Mouse (Mus musculus): ENCODE measurements around the gene Bmp15. TPM values are rescaled to one million over a fixed set of nuclear protein-coding genes. Genes with fewer than 3 reads are reported as not detected.

Bmp15 gene
- polyA plus RNA-seq (2012; rRNA removed) = not detected in 2 replicates

- 83% methylated on average over 3 of the region's 3 CpGs for WGBS
- no peak for TF ChIP-seq CTCF (IDR thresholded peaks at IDR 0.05; ENCODE audit: extremely low read depth, insufficient read depth, insufficient read length, insufficient replicate concordance)
- no peak for TF ChIP-seq POLR2A (IDR thresholded peaks at IDR 0.05; ENCODE audit: low read depth, low read length)
- Histone ChIP-seq H3K4me3 (ENCODE audit: extremely low read depth, insufficient read depth, insufficient read length) (no peak within 1 kb of the TSS), H3K27ac (ENCODE audit: insufficient read depth, low read length) (no peak within 1 kb of the TSS), H3K4me1 (ENCODE audit: control insufficient read depth, insufficient read depth, insufficient read length) (no peaks in the 10 kb centered on the region), H3K36me3 (ENCODE audit: control insufficient read depth, insufficient read depth, low read length) (no peaks in the 10 kb centered on the region), H3K27me3 (ENCODE audit: control insufficient read depth, insufficient read depth, low read length) (no peaks in the 10 kb centered on the region)
- DNase-seq (ENCODE audit: low read depth in 1 of 2, low spot score in 2 of 2) = no peak
Observed at GRCm38 (mm10) chrX:6320621-6321020, at the start of gene Bmp15. Gene Bmp15 (minus strand): TSS chrX:6320721.

- H3K4me3 ChIP-seq (ENCODE audit: extremely low read depth, insufficient read depth, insufficient read length) = no peak overlapping the region
- H3K27me3 ChIP-seq (ENCODE audit: control insufficient read depth, insufficient read depth, low read length) = no peaks in the 10 kb centered on the region
- TF ChIP-seq CTCF (IDR thresholded peaks at IDR 0.05; ENCODE audit: extremely low read depth, insufficient read depth, insufficient read length, insufficient replicate concordance) (no peak), POLR2A (IDR thresholded peaks at IDR 0.05; ENCODE audit: low read depth, low read length) (no peak)
- no peak for DNase-seq (ENCODE audit: low read depth in 1 of 2, low spot score in 2 of 2)
- 76% methylated on average over 1 of the region's 1 CpGs for whole genome bisulfite sequencing
- H3K4me1 ChIP-seq (ENCODE audit: control insufficient read depth, insufficient read depth, insufficient read length) = no peaks in the 10 kb centered on the region
- no peaks in the 10 kb centered on the region for H3K36me3 ChIP-seq (ENCODE audit: control insufficient read depth, insufficient read depth, low read length)
- H3K27ac ChIP-seq (ENCODE audit: insufficient read depth, low read length) = no peak overlapping the region
Observed at GRCm38 (mm10) chrX:6368822-6369221, 48.3 kb upstream of the Bmp15 start.

GRCm38 (mm10) chrX:6357503-6358114, 37.1 kb upstream of the Bmp15 start:
- 80% methylated on average over 6 of the region's 6 CpGs for WGBS
- no peaks in the 10 kb centered on the region for H3K27me3 ChIP-seq (ENCODE audit: control insufficient read depth, insufficient read depth, low read length)
- H3K4me1 ChIP-seq (ENCODE audit: control insufficient read depth, insufficient read depth, insufficient read length) = no peaks in the 10 kb centered on the region
- no peak overlapping the region for H3K4me3 ChIP-seq (ENCODE audit: extremely low read depth, insufficient read depth, insufficient read length)
- DNase-seq (ENCODE audit: low read depth in 1 of 2, low spot score in 2 of 2) = no peak
- TF ChIP-seq CTCF (IDR thresholded peaks at IDR 0.05; ENCODE audit: extremely low read depth, insufficient read depth, insufficient read length, insufficient replicate concordance) (no peak), POLR2A (IDR thresholded peaks at IDR 0.05; ENCODE audit: low read depth, low read length) (no peak)
- no peak overlapping the region for H3K27ac ChIP-seq (ENCODE audit: insufficient read depth, low read length)
- H3K36me3 ChIP-seq (ENCODE audit: control insufficient read depth, insufficient read depth, low read length) = no peaks in the 10 kb centered on the region

GRCm38 (mm10) chrX:6356876-6357275, 36.4 kb upstream of the Bmp15 start:
- Histone ChIP-seq H3K36me3 (ENCODE audit: control insufficient read depth, insufficient read depth, low read length) (no peaks in the 10 kb centered on the region), H3K27me3 (ENCODE audit: control insufficient read depth, insufficient read depth, low read length) (no peaks in the 10 kb centered on the region), H3K27ac (ENCODE audit: insufficient read depth, low read length) (no peak overlapping the region), H3K4me1 (ENCODE audit: control insufficient read depth, insufficient read depth, insufficient read length) (no peaks in the 10 kb centered on the region), H3K4me3 (ENCODE audit: extremely low read depth, insufficient read depth, insufficient read length) (no peak overlapping the region)
- 73% methylated on average over 3 of the region's 3 CpGs for WGBS
- no peak for DNase-seq (ENCODE audit: low read depth in 1 of 2, low spot score in 2 of 2)
- TF ChIP-seq POLR2A (IDR thresholded peaks at IDR 0.05; ENCODE audit: low read depth, low read length) (no peak), CTCF (IDR thresholded peaks at IDR 0.05; ENCODE audit: extremely low read depth, insufficient read depth, insufficient read length, insufficient replicate concordance) (no peak)

GRCm38 (mm10) chrX:6345273-6345959, 24.9 kb upstream of the Bmp15 start:
- Histone ChIP-seq H3K27ac (ENCODE audit: insufficient read depth, low read length) (no peak overlapping the region), H3K4me3 (ENCODE audit: extremely low read depth, insufficient read depth, insufficient read length) (no peak overlapping the region), H3K4me1 (ENCODE audit: control insufficient read depth, insufficient read depth, insufficient read length) (no peaks in the 10 kb centered on the region), H3K27me3 (ENCODE audit: control insufficient read depth, insufficient read depth, low read length) (no peaks in the 10 kb centered on the region), H3K36me3 (ENCODE audit: control insufficient read depth, insufficient read depth, low read length) (no peaks in the 10 kb centered on the region)
- 30% methylated on average over 1 of the region's 1 CpGs for WGBS
- no peak for DNase-seq (ENCODE audit: low read depth in 1 of 2, low spot score in 2 of 2)
- TF ChIP-seq CTCF (IDR thresholded peaks at IDR 0.05; ENCODE audit: extremely low read depth, insufficient read depth, insufficient read length, insufficient replicate concordance) = no peak
- TF ChIP-seq POLR2A (IDR thresholded peaks at IDR 0.05; ENCODE audit: low read depth, low read length) = no peak

GRCm38 (mm10) chrX:6324056-6324455, 3.5 kb upstream of the Bmp15 start:
- 36% methylated on average over 1 of the region's 1 CpGs for WGBS
- Histone ChIP-seq H3K4me3 (ENCODE audit: extremely low read depth, insufficient read depth, insufficient read length) (no peak overlapping the region), H3K36me3 (ENCODE audit: control insufficient read depth, insufficient read depth, low read length) (no peaks in the 10 kb centered on the region), H3K27ac (ENCODE audit: insufficient read depth, low read length) (no peak overlapping the region), H3K4me1 (ENCODE audit: control insufficient read depth, insufficient read depth, insufficient read length) (no peaks in the 10 kb centered on the region), H3K27me3 (ENCODE audit: control insufficient read depth, insufficient read depth, low read length) (no peaks in the 10 kb centered on the region)
- DNase-seq (ENCODE audit: low read depth in 1 of 2, low spot score in 2 of 2) = no peak
- TF ChIP-seq CTCF (IDR thresholded peaks at IDR 0.05; ENCODE audit: extremely low read depth, insufficient read depth, insufficient read length, insufficient replicate concordance) = no peak
- no peak for TF ChIP-seq POLR2A (IDR thresholded peaks at IDR 0.05; ENCODE audit: low read depth, low read length)

GRCm38 (mm10) chrX:6317747-6318146, 2.8 kb downstream of the Bmp15 start:
- H3K27ac ChIP-seq (ENCODE audit: insufficient read depth, low read length) = no peak overlapping the region
- no peaks in the 10 kb centered on the region for H3K36me3 ChIP-seq (ENCODE audit: control insufficient read depth, insufficient read depth, low read length)
- TF ChIP-seq CTCF (IDR thresholded peaks at IDR 0.05; ENCODE audit: extremely low read depth, insufficient read depth, insufficient read length, insufficient replicate concordance) (no peak), POLR2A (IDR thresholded peaks at IDR 0.05; ENCODE audit: low read depth, low read length) (no peak)
- no peaks in the 10 kb centered on the region for H3K4me1 ChIP-seq (ENCODE audit: control insufficient read depth, insufficient read depth, insufficient read length)
- H3K4me3 ChIP-seq (ENCODE audit: extremely low read depth, insufficient read depth, insufficient read length) = no peak overlapping the region
- no peak for DNase-seq (ENCODE audit: low read depth in 1 of 2, low spot score in 2 of 2)
- 71% methylated on average over 1 of the region's 1 CpGs for WGBS
- no peaks in the 10 kb centered on the region for H3K27me3 ChIP-seq (ENCODE audit: control insufficient read depth, insufficient read depth, low read length)

Other genes starting within 250 kb of the Bmp15 start
- not detected in 2 replicates for gene AU022751, start 237.3 kb downstream of the Bmp15 start, polyA plus RNA-seq (2012; rRNA removed)
- gene Nudt10, start 147.7 kb downstream of the Bmp15 start, polyA plus RNA-seq (2012; rRNA removed) = not detected in 2 replicates
- 0.38 and 0.79 TPM in 2 replicates for gene Shroom4, start 79.1 kb upstream of the Bmp15 start, polyA plus RNA-seq (2012; rRNA removed)